Mouse (Mus musculus) lung, embryonic 15.5 days (tissue): ENCODE measurements around the gene Rapgef1. TPM values are rescaled to one million over a fixed set of nuclear protein-coding genes. Genes with fewer than 3 reads are reported as not detected.

ENCODE experiments used
- ATAC-seq: fragments of 200-750 bp; cut with Nextera tagmentation; 2 replicates; pipeline ENCODE4 v1.8.0; 2017; ENCODE audit warnings: moderate number of reproducible peaks, borderline replicate concordance; ENCODE audit not compliant: low FRiP score, low TSS enrichment; ENCODE audit errors: extremely low read depth
- H3K27ac ChIP-seq: fragments of 300-500 bp; sonication (generic); 2 replicates; pipeline ENCODE4 v1.5.1; 2015; ENCODE audit warnings: moderate library complexity, mild to moderate bottlenecking, inconsistent platforms
- H3K27me3 ChIP-seq: fragments of 300-500 bp; sonication (generic); 2 replicates; pipeline ENCODE4 v1.6.1; 2015; ENCODE audit warnings: inconsistent platforms
- H3K36me3 ChIP-seq: fragments of 300-500 bp; sonication (generic); 2 replicates; pipeline ENCODE4 v1.6.1; 2015; ENCODE audit warnings: inconsistent platforms
- H3K4me1 ChIP-seq: fragments of 300-500 bp; sonication (generic); 2 replicates; pipeline ENCODE4 v1.6.1; 2015; ENCODE audit warnings: inconsistent platforms
- H3K4me2 ChIP-seq: fragments of 300-500 bp; sonication (generic); 2 replicates; pipeline ENCODE4 v1.6.1; 2015; ENCODE audit warnings: inconsistent platforms, mild to moderate bottlenecking, moderate library complexity
- H3K4me3 ChIP-seq: fragments of 300-500 bp; sonication (generic); 2 replicates; pipeline ENCODE4 v1.5.1; 2015; ENCODE audit warnings: mild to moderate bottlenecking, inconsistent platforms
- H3K9ac ChIP-seq: fragments of 300-500 bp; sonication (generic); 2 replicates; pipeline ENCODE4 v1.6.1; 2015; ENCODE audit warnings: inconsistent platforms
- H3K9me3 ChIP-seq: fragments of 300-500 bp; sonication (generic); 2 replicates; pipeline ENCODE4 v1.6.1; 2016; ENCODE audit warnings: inconsistent platforms
- WGBS: fragments of 180-500 bp; shearing (Covaris S2); methylation state at CpG from one replicate; pipeline ENCODE4 v1.1.7; 2015; 5-methylcytosine and 5-hydroxymethylcytosine counted together
- polyA plus RNA-seq: library from polyadenylated mRNA; unstranded; fragments of >200 nt; fragmentation: Nextera tagmentation; extraction: Ambion mirVana; gene quantifications from 2 replicates; pipeline ENCODE4 v1.2.1, GENCODE M21; 2015

Rapgef1 gene
- polyA plus RNA-seq, 1 experiment from 2014 or later, result 14.2 TPM

DNA sequence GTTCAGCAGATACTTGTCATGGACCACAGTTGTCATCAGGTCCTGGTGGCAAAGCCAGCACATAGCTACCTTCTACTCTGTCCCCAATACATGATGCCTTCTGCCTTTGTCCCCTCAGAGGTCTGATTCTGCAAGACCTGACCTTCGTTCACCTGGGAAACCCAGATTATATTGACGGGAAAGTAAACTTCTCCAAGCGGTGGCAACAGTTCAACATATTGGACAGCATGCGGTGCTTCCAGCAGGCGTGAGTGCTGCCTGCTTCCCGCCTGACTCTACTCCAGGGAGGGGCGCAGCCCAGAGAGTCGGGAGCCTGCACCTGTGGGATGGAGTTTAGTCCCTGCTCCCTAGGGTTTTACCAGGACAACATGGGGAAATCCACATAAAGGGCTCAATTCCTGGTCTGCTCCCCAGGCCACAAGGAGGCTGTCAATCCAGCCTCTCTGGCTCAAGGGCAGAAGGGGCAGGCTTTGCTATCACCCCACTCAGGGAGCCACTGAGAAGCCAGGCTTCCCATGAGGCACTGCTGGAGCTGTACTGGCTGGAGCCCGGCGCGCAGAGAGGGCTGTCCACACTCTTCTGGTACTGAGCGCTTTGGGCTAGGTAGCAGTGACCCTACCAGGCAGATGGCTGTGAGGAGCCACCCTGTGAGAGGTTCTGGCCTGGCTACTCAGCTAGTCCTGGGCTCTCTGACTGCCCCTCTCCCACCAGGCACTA, 117.8 kb downstream of the Rapgef1 start:
- Histone ChIP-seq H3K9me3 (no peaks in the 10 kb centered on the region), H3K4me2 (no peak overlapping the region), H3K4me1 (peaks cover 4% of the 10 kb centered on the region; the same call in 1 of the 2 replicates), H3K27me3 (no peaks in the 10 kb centered on the region), H3K36me3 (peaks cover 41% of the 10 kb centered on the region), H3K4me3 (no peak overlapping the region), H3K9ac (no peak overlapping the region), H3K27ac (no peak overlapping the region)
- no peak for ATAC-seq
- 71% methylated on average over 12 of the region's 12 CpGs for WGBS

GRCm38 (mm10) chr2:29738799-29739198, 119.3 kb downstream of the Rapgef1 start:
- H3K27ac ChIP-seq, result no peak overlapping the region
- 47% methylated on average over 4 of the region's 4 CpGs for WGBS

DNA sequence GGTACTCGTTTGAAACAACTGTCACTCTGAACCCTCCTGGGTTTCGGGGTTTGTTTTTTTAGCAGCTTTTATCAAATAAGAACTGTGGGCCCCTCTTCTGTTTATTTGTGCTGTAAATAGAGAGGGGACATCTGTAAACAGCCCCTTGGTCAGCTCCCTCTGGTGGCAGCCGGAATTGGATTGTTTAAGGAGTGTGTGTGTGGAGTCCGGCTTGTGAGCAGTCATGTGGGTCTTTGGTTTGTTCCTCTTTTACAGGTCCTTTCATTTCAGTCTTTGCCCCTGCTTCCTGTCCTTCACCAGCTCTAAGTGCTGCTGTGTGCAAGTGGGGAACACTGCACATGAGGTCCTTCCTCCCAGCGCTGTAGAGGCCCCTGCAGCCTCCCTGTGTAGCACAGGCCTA, 119.8 kb downstream of the Rapgef1 start:
- H3K27ac ChIP-seq, result no peak overlapping the region

More at GRCm38 (mm10) chr2:29738799-29739198, 119.3 kb downstream of the Rapgef1 start:
- H3K9ac ChIP-seq, result no peak overlapping the region
- ATAC-seq, result no peak
- H3K4me3 ChIP-seq, result no peak overlapping the region
- H3K4me2 ChIP-seq, result no peak overlapping the region
- peaks cover 36% of the 10 kb centered on the region for H3K36me3 ChIP-seq
- H3K4me1 ChIP-seq, result peaks cover 4% of the 10 kb centered on the region; the same call in 1 of the 2 replicates
- no peaks in the 10 kb centered on the region for H3K9me3 ChIP-seq
- H3K27me3 ChIP-seq, result no peaks in the 10 kb centered on the region

GRCm38 (mm10) chr2:29741207-29741606, 121.7 kb downstream of the Rapgef1 start:
- 93% methylated on average over 6 of the region's 6 CpGs for WGBS
- H3K4me1 ChIP-seq, result peaks cover 1% of the 10 kb centered on the region; the same call in 1 of the 2 replicates
- no peak overlapping the region for H3K4me3 ChIP-seq
- peaks cover 20% of the 10 kb centered on the region for H3K36me3 ChIP-seq
- H3K9me3 ChIP-seq, result no peaks in the 10 kb centered on the region
- H3K9ac ChIP-seq, result no peak overlapping the region
- no peak overlapping the region for H3K27ac ChIP-seq
- peaks cover 7% of the 10 kb centered on the region; the same call in 1 of the 2 replicates for H3K27me3 ChIP-seq
- ATAC-seq, result no peak
- H3K4me2 ChIP-seq, result no peak overlapping the region

More for the DNA sequence above, 119.8 kb downstream of the Rapgef1 start:
- no peak for ATAC-seq
- Histone ChIP-seq H3K9ac (no peak overlapping the region), H3K27me3 (no peaks in the 10 kb centered on the region), H3K4me1 (peaks cover 4% of the 10 kb centered on the region; the same call in 1 of the 2 replicates), H3K36me3 (peaks cover 33% of the 10 kb centered on the region), H3K4me3 (no peak overlapping the region), H3K9me3 (no peaks in the 10 kb centered on the region), H3K4me2 (no peak overlapping the region)
- 43% methylated on average over 5 of the region's 5 CpGs for WGBS

DNA sequence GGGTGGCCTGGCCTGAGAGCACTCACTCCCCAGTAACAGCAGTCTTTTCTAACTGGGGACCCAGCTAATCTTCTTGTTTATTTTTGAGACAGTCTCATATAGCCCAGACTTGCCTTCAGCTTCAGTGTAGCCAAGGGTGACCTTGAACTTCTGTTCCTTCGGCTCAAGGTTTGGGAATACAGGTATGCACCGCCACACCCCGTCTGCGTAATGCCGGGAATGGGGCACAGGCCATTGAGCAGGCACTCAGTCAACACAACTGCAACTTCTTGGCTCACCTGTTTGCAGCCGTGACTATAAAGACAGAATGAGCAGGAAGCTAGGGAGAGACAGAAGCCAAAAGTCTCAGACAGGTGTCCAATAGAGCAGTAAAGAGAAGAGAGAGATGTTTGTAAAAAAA, 124.7 kb downstream of the Rapgef1 start:
- Histone ChIP-seq H3K4me1 (peaks cover 6% of the 10 kb centered on the region; the same call in 1 of the 2 replicates), H3K9ac (no peak overlapping the region), H3K27me3 (peaks cover 35% of the 10 kb centered on the region), H3K27ac (no peak overlapping the region), H3K4me3 (no peak overlapping the region), H3K36me3 (no peaks in the 10 kb centered on the region), H3K9me3 (no peaks in the 10 kb centered on the region), H3K4me2 (no peak overlapping the region)
- no peak for ATAC-seq
- 73% methylated on average over 6 of the region's 6 CpGs for WGBS

DNA sequence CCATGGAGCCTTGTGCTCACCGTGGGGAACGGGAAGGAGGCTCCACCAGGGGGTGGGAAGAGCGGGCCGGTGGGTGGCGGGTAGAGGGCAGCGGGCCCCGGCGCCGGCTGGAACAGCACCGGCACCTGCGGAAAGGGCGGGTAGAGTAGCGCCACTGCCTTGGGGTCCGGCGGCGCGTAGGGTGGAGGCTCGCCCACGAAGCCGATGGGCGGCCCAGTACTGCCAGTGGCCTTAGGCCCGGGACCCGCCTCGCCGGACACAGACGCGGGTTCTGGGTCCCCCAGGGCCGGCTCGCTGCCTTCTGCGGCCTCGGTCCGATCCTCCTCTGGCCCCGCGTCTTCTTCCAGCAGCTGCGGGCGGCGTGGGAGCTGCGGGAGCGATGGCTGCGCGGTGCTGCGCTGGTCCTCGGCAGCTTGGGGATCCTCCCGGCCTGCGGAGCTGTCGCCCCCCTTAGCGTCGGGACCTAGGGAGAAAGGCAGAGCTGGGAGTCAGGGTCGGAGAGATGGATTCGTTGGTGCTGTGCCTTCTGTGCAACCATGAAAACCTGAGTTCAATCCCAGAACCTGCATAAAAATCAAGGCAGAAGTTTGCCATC, 127.8 kb downstream of the Rapgef1 start:
- Histone ChIP-seq H3K36me3 (no peaks in the 10 kb centered on the region), H3K9me3 (no peaks in the 10 kb centered on the region), H3K9ac (0 out of 2 replicates have a peak overlapping the region, but pooled peaks have one; percentile 23), H3K27ac (no peak overlapping the region), H3K4me2 (peak overlapping the region; percentile 53), H3K27me3 (peaks cover 58% of the 10 kb centered on the region), H3K4me3 (peak overlapping the region; percentile 24), H3K4me1 (peaks cover 6% of the 10 kb centered on the region; the same call in 1 of the 2 replicates)
- ATAC-seq, result no peak
- 8% methylated on average over 50 of the region's 50 CpGs for WGBS

- no peak overlapping the region for H3K9ac ChIP-seq
- no peaks in the 10 kb centered on the region for H3K36me3 ChIP-seq
- H3K27me3 ChIP-seq, result peaks cover 63% of the 10 kb centered on the region
- H3K9me3 ChIP-seq, result no peaks in the 10 kb centered on the region
- H3K4me1 ChIP-seq, result peaks cover 6% of the 10 kb centered on the region; the same call in 1 of the 2 replicates
- WGBS, result 48% methylated on average over 5 of the region's 5 CpGs
- no peak overlapping the region for H3K27ac ChIP-seq
- no peak for ATAC-seq
- H3K4me2 ChIP-seq, result no peak overlapping the region
- H3K4me3 ChIP-seq, result no peak overlapping the region
Measured at GRCm38 (mm10) chr2:29747852-29748251, 128.3 kb downstream of the Rapgef1 start.

DNA sequence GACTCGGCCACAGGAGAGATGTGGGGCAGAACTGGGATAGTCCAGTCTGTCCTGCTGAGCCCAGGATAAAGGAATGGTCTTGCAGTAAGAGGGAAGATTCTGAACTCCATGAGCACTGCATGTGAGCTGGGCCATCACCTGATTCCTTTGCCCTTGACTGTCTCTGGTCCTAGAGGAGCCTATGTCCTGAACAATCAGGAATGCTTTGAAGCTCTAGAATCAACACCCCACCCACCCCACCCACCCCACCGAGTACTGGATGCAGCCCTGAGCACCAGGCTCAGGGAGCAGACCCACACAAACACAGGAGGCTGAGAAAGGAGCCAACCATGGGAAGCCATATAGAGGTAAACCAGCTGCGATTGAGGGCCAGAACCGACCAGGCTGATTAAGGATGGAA, 129.0 kb downstream of the Rapgef1 start:
- no peak for ATAC-seq
- no peak overlapping the region for H3K4me2 ChIP-seq
- H3K27me3 ChIP-seq, result peaks cover 67% of the 10 kb centered on the region
- H3K9ac ChIP-seq, result no peak overlapping the region
- H3K4me3 ChIP-seq, result no peak overlapping the region
- no peaks in the 10 kb centered on the region for H3K36me3 ChIP-seq
- WGBS, result 75% methylated on average over 4 of the region's 4 CpGs
- no peak overlapping the region for H3K27ac ChIP-seq
- peaks cover 6% of the 10 kb centered on the region; the same call in 1 of the 2 replicates for H3K4me1 ChIP-seq
- H3K9me3 ChIP-seq, result no peaks in the 10 kb centered on the region

GRCm38 (mm10) chr2:29751497-29751896, 132.0 kb downstream of the Rapgef1 start, which contains the start of gene Gm13420:
Gene Gm13420, minus strand, starts transcription at chr2:29751685.
- no peak within 1 kb of the TSS; the same call in 1 of the 2 replicates for H3K9ac ChIP-seq
- peak within 1 kb of the TSS; percentile 55 for H3K4me2 ChIP-seq
- H3K27me3 ChIP-seq, result peaks cover 56% of the 10 kb centered on the region
- H3K27ac ChIP-seq, result peak within 1 kb of the TSS; percentile 62
- peak within 1 kb of the TSS; percentile 32 for H3K4me3 ChIP-seq
- ATAC-seq, result peak; percentile 67
- 7% methylated on average over 28 of the region's 28 CpGs for WGBS
- H3K4me1 ChIP-seq, result peaks cover 6% of the 10 kb centered on the region; the same call in 1 of the 2 replicates
- H3K9me3 ChIP-seq, result no peaks in the 10 kb centered on the region
- H3K36me3 ChIP-seq, result no peaks in the 10 kb centered on the region

DNA sequence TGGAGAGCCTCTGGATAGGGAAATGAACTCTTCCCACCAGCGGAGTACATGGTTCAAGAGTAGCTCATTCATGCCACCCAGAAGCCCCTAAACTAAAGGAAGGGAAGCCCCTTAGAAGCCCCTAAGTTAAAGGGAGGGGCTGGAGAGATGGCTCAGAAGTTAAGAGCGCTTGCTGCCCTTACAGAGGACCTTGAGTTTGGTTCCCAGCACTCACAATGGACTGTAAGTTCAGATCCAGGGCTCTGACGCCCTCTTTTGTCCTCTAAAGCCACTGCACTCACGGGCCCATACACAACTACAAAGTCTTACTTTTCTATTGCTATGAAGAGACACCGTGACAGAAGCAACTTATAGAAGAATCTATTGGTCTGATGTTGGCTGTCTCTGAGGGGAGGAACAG, 132.9 kb downstream of the Rapgef1 start:
- no peak overlapping the region for H3K27ac ChIP-seq
- peaks cover 48% of the 10 kb centered on the region for H3K27me3 ChIP-seq

DNA sequence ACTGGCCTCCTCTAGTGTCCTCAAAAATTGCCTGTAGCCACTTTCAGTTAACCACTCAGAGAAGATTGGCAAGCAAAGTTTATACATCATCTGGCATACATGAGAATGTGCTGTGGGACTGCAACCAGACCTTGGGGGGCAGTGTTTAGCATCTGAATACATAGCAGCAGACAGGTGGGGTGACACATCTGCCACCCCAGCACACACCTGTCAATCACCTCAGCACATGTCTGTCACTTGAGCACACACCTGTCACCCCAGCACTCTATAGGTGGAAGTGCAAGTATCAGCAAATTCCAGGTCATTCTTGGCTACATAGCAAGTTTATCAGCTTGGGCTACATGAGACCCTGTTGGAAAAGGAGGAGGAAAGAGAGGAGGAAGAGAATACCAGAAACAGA, 136.2 kb downstream of the Rapgef1 start:
- Histone ChIP-seq H3K36me3 (no peaks in the 10 kb centered on the region), H3K4me3 (no peak overlapping the region), H3K9me3 (no peaks in the 10 kb centered on the region), H3K27ac (no peak overlapping the region), H3K4me1 (no peaks in the 10 kb centered on the region), H3K9ac (no peak overlapping the region), H3K4me2 (no peak overlapping the region), H3K27me3 (peaks cover 25% of the 10 kb centered on the region)
- ATAC-seq, result no peak

More for the DNA sequence above, 132.9 kb downstream of the Rapgef1 start:
- Histone ChIP-seq H3K9me3 (no peaks in the 10 kb centered on the region), H3K9ac (no peak overlapping the region), H3K36me3 (no peaks in the 10 kb centered on the region), H3K4me2 (no peak overlapping the region), H3K4me1 (0 out of 2 replicates have a peak, but pooled peaks cover 1% of the 10 kb centered on the region), H3K4me3 (no peak overlapping the region)
- ATAC-seq, result no peak
- WGBS, result 86% methylated on average over 5 of the region's 5 CpGs

GRCm38 (mm10) chr2:29764831-29765230, 145.3 kb downstream of the Rapgef1 start:
- peak; percentile 54 for ATAC-seq
- no peak overlapping the region for H3K4me2 ChIP-seq
- H3K9me3 ChIP-seq, result no peaks in the 10 kb centered on the region
- no peak overlapping the region for H3K27ac ChIP-seq
- no peaks in the 10 kb centered on the region for H3K27me3 ChIP-seq
- H3K4me1 ChIP-seq, result 0 out of 2 replicates have a peak, but pooled peaks cover 5% of the 10 kb centered on the region
- H3K4me3 ChIP-seq, result no peak overlapping the region
- no peaks in the 10 kb centered on the region for H3K36me3 ChIP-seq
- WGBS, result 4% methylated on average over 1 of the region's 1 CpGs
- H3K9ac ChIP-seq, result no peak overlapping the region
